Mouse (Mus musculus) liver, embryonic 13.5 days (tissue): ENCODE measurements around the gene 6030468B19Rik. TPM values are rescaled to one million over a fixed set of nuclear protein-coding genes. Genes with fewer than 3 reads are reported as not detected.

Experiments used
- ATAC-seq: fragments of 200-750 bp; cut with Nextera tagmentation; 2 replicates; pipeline ENCODE4 v1.8.0; 2017; ENCODE audit warnings: low read depth, mild to moderate bottlenecking, moderate number of reproducible peaks, moderate library complexity
- DNase-seq: peaks from one replicate; pipeline ENCODE4 v3.0.0; 2022
- H3K27ac ChIP-seq: fragments of 300-500 bp; sonication (generic); 2 replicates; pipeline ENCODE4 v1.5.1; 2015; ENCODE audit warnings: moderate library complexity, mild to moderate bottlenecking, inconsistent platforms
- H3K27me3 ChIP-seq: fragments of 300-500 bp; sonication (generic); 2 replicates; pipeline ENCODE4 v1.6.1; 2015; ENCODE audit warnings: mild to moderate bottlenecking, inconsistent platforms
- H3K36me3 ChIP-seq: fragments of 300-500 bp; sonication (generic); 2 replicates; pipeline ENCODE4 v1.6.1; 2015; ENCODE audit warnings: mild to moderate bottlenecking, inconsistent platforms
- H3K4me1 ChIP-seq: fragments of 300-500 bp; sonication (generic); replicated peaks from 2 replicates; pipeline ENCODE4 v1.6.1; 2015; ENCODE audit warnings: inconsistent platforms
- H3K4me2 ChIP-seq: fragments of 300-500 bp; sonication (generic); 2 replicates; pipeline ENCODE4 v1.6.1; 2015; ENCODE audit warnings: inconsistent platforms, mild to moderate bottlenecking, moderate library complexity
- H3K4me3 ChIP-seq: fragments of 300-500 bp; sonication (generic); replicated peaks from 2 replicates; pipeline ENCODE4 v1.5.1; 2015; ENCODE audit warnings: mild to moderate bottlenecking, inconsistent platforms
- H3K9ac ChIP-seq: fragments of 300-500 bp; sonication (generic); 2 replicates; pipeline ENCODE4 v1.6.1; 2015; ENCODE audit warnings: mild to moderate bottlenecking, inconsistent platforms
- H3K9me3 ChIP-seq: fragments of 300-500 bp; sonication (generic); replicated peaks from 2 replicates; pipeline ENCODE4 v1.6.1; 2016; ENCODE audit warnings: inconsistent platforms
- WGBS: fragments of 180-500 bp; shearing (Covaris S2); methylation state at CpG from one replicate; pipeline ENCODE4 v1.1.7; 2015; ENCODE audit not compliant: insufficient replicate concordance; 5-methylcytosine and 5-hydroxymethylcytosine counted together
- polyA plus RNA-seq: library from polyadenylated mRNA; unstranded; fragments of >200 nt; fragmentation: Nextera tagmentation; extraction: Ambion mirVana; gene quantifications from 2 replicates; pipeline ENCODE4 v1.2.1, GENCODE M21; 2015

The 6030468B19Rik gene
- polyA plus RNA-seq: 78.8 and 85.7 TPM in 2 replicates

DNA sequence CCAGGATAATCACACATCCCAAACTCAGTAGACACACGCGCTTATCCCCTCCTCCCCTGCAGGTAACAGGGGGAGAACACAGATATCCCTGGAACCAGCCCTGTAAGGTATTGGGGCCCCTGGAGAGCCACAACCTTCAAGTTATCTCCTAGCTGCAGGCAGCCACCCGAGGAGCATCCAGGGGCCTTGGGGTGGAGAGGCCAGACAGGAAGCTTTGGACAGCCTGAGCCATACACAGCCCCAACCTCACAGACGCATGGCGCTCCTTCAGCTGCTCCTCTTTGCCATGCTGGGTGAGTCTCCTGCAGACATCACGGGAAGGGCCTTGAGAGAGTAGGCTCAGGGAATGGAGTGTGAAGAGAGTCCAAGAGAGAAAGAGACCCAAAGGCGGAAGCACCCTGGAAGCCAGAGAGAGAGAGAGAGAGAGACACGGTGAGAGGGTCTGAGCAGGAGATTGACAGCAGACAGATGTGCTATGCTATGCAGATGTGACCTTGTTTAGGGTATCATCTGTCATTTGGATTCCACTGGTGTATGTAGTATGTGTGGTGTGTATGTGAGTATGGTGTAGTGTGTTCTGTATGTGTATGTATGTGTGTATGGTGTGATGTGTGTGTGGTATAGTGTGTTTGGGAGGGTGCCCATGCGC, at the start of gene 6030468B19Rik:
6030468B19Rik (plus strand) TSS at position 150 of the 649 bp plus-strand sequence.
- Histone ChIP-seq H3K9me3 (no peaks in the 10 kb centered on the region), H3K4me3 (peak within 1 kb of the TSS; percentile 80), H3K27ac (peak within 1 kb of the TSS; percentile 99), H3K4me1 (peaks cover 96% of the 10 kb centered on the region), H3K4me2 (peak within 1 kb of the TSS; percentile 81), H3K36me3 (peaks cover 37% of the 10 kb centered on the region), H3K9ac (peak within 1 kb of the TSS; percentile 95), H3K27me3 (no peaks in the 10 kb centered on the region)
- ATAC-seq (peak; percentile 94), DNase-seq (peak; percentile 90)
- WGBS: 15% methylated on average over 9 of the region's 9 CpGs

DNA sequence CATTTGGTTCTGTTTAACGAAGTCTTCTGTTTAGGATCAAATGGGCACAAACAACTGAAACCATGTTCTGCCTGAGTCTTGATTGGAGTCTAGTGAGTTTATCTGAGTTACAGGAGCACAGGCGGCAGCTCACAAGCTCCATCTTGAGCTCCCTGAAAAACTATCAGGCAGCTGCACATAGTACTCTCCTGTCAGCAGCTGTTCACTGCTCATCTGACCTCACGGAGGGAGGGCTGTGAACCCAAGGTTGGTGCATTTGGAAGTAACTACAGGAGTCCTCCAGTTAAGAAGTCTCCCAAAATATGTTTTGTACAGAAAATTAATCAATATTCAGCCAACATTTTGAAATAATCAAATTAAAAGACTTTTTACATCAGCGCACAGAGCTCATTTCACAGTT, 48.8 kb upstream of the 6030468B19Rik start:
- H3K36me3 ChIP-seq: peaks cover 86% of the 10 kb centered on the region
- 80% methylated on average over 4 of the region's 4 CpGs for WGBS

DNA sequence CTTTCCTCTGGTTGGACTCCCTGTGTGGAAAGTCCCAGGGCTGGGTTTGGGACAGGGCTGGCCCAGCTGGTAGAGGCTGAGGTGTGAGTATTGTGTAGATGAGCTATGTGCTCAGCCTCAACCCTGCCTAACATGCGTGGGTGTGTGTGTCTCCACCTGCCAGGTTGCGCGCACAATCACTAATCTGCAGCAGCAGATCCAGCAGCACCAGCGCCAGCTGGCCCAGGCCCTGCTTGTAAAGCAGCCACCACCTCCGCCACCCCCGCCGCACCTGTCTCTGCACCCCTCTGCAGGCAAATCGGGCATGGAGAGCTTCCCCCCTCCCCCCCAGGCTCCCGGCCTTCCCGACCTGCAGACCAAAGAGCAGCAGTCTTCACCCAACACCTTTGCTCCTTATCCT, 48.0 kb upstream of the 6030468B19Rik start:
- no peak for ATAC-seq
- Histone ChIP-seq H3K9me3 (no peaks in the 10 kb centered on the region), H3K27ac (no peak overlapping the region), H3K4me2 (no peak overlapping the region), H3K9ac (no peak overlapping the region), H3K4me3 (no peak overlapping the region), H3K4me1 (no peaks in the 10 kb centered on the region), H3K36me3 (peaks cover 86% of the 10 kb centered on the region), H3K27me3 (no peaks in the 10 kb centered on the region)
- 89% methylated on average over 10 of the region's 10 CpGs for WGBS
- no peak for DNase-seq

More for the DNA sequence above, 48.8 kb upstream of the 6030468B19Rik start:
- no peak overlapping the region for H3K4me3 ChIP-seq
- ATAC-seq: no peak
- no peak for DNase-seq
- no peak overlapping the region for H3K9ac ChIP-seq
- peaks cover 2% of the 10 kb centered on the region; the same call in 1 of the 2 replicates for H3K4me1 ChIP-seq
- no peak overlapping the region for H3K27ac ChIP-seq
- H3K4me2 ChIP-seq: no peak overlapping the region
- H3K9me3 ChIP-seq: no peaks in the 10 kb centered on the region
- no peaks in the 10 kb centered on the region for H3K27me3 ChIP-seq

DNA sequence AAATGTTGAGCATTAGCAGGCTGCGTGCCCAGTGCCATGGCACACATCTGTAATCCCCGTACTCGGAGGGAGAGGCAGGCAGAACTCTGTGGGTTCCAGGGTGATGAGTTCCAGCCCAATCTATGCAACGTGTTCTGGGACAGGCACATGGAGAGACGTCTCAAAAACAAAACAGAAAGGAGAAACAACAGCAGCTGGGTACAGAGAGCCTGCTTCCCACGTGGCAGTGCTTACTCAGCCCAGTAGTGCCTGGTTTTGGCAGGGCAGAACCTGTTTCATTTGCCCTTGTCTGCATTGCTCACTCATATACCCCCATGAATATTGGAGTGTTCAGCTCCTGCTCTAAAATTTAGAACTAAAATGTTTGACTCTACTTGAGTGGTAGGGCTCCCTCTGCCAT, 45.9 kb upstream of the 6030468B19Rik start:
- no peak overlapping the region for H3K9ac ChIP-seq
- 79% methylated on average over 6 of the region's 6 CpGs for WGBS
- DNase-seq (no peak), ATAC-seq (no peak)
- no peaks in the 10 kb centered on the region for H3K4me1 ChIP-seq
- no peak overlapping the region for H3K4me3 ChIP-seq
- no peak overlapping the region for H3K27ac ChIP-seq
- peaks cover 87% of the 10 kb centered on the region for H3K36me3 ChIP-seq
- H3K9me3 ChIP-seq: no peaks in the 10 kb centered on the region
- H3K4me2 ChIP-seq: no peak overlapping the region
- H3K27me3 ChIP-seq: no peaks in the 10 kb centered on the region

DNA sequence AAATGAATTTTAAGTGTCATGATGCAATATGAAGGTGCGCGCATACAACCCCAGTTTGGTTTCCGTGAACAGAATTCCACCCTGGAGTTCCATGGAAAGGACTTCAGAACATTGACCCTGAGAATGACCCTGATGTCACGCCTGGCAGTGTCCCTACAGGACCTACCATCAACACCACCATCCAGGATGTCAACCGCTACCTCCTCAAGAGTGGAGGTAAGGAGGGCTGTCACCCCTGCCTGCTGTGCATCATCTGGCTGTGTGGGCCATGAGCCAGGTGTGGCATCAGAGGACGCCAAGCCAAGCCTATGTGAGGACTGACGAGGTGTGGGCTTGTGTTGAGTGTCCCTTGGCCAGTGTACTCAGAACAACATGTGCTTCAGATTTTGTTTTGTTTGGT, 41.6 kb upstream of the 6030468B19Rik start:
- Histone ChIP-seq H3K4me2 (no peak overlapping the region), H3K36me3 (peaks cover 89% of the 10 kb centered on the region), H3K4me1 (no peaks in the 10 kb centered on the region), H3K9ac (no peak overlapping the region), H3K27me3 (no peaks in the 10 kb centered on the region), H3K9me3 (no peaks in the 10 kb centered on the region), H3K4me3 (no peak overlapping the region), H3K27ac (no peak overlapping the region)
- no peak for DNase-seq
- WGBS: 89% methylated on average over 7 of the region's 7 CpGs
- no peak for ATAC-seq

DNA sequence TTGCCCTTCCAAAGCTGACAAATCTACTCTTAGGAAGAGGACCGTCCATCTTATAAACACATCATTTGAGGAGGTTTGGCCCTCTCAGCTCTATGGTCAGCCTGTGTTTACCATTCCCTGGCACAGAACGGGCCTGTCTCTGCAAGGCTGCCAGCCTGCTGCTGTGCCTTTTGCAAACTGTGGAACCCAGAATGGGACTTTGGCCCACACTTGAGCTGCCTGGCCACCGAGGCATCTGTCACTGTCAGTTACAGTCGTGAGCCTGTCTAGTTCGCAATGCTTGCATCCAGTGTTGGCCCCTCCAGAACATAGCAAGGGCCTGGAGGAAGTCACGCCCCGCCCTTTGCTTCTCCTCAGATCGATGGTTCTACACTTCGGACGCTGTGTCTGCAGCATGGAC, 38.2 kb upstream of the 6030468B19Rik start:
- peaks cover 76% of the 10 kb centered on the region for H3K36me3 ChIP-seq
- WGBS: 89% methylated on average over 10 of the region's 10 CpGs
- no peaks in the 10 kb centered on the region for H3K9me3 ChIP-seq
- DNase-seq (no peak), ATAC-seq (no peak)
- no peak overlapping the region for H3K9ac ChIP-seq
- H3K27me3 ChIP-seq: no peaks in the 10 kb centered on the region
- H3K4me1 ChIP-seq: no peaks in the 10 kb centered on the region; the same call in 1 of the 2 replicates
- H3K27ac ChIP-seq: no peak overlapping the region
- H3K4me2 ChIP-seq: no peak overlapping the region
- no peak overlapping the region for H3K4me3 ChIP-seq

DNA sequence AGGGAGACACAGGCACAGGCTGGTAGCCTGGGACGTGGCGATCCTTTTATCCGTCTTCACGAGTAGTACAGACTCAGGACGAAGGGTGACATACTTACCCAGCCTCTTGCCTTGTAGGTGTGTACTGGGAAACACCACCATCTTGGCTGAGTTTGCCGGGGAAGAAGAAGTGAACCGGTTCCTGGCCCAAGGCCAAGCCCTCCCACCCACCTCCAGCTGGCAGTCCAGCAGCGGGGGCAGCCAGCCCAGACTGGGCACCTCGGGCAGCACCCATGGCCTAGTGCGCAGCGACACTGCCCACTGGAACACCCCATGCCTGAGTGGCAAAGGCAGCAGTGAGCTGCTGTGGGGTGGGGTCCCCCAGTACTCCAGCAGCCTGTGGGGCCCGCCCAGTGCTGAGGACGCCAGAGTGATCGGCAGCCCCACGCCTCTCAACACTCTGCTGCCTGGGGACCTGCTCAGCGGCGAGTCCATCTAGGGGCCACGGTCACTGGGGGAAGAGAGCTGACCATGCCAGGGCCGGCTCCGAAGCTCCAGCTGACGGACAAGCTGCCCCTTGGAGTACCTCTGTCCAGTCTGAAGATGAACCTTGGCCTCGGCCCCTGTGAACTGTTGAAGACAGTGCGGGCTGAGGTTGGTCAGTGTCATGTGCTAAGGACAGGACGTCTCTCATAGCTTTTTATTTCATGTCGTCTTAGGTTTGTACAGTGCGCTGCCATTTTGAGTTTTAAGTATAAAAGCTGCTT, 36.9 kb upstream of the 6030468B19Rik start:
- peaks cover 78% of the 10 kb centered on the region for H3K36me3 ChIP-seq
- ATAC-seq (no peak), DNase-seq (no peak)
- no peaks in the 10 kb centered on the region for H3K9me3 ChIP-seq
- H3K27ac ChIP-seq: no peak overlapping the region
- no peak overlapping the region for H3K4me2 ChIP-seq
- 89% methylated on average over 26 of the region's 26 CpGs for WGBS
- H3K27me3 ChIP-seq: no peaks in the 10 kb centered on the region
- H3K4me1 ChIP-seq: no peaks in the 10 kb centered on the region; the same call in none of the 2 replicates
- no peak overlapping the region for H3K9ac ChIP-seq
- H3K4me3 ChIP-seq: no peak overlapping the region

DNA sequence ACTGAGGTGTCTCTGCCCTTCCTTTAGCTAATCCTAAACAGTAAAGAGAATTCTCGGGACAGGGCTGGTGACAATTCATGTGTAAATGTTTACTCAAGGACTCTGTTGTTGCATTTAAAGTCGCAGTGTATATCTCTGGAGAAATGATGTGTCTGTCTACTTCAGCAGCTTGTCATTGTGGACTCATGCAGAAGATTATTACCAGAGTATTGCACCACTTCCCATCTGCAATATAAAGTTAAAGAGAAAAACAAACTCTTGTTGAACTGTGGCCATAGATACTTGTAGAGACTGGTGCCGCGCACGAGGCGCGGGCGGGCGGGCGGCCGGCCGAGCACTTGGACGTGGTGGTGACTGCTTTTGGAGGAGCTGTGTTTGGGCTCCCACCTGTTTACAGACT, 35.7 kb upstream of the 6030468B19Rik start:
- no peaks in the 10 kb centered on the region for H3K27me3 ChIP-seq
- no peak overlapping the region for H3K9ac ChIP-seq
- H3K27ac ChIP-seq: no peak overlapping the region
- H3K4me2 ChIP-seq: no peak overlapping the region
- H3K36me3 ChIP-seq: peaks cover 80% of the 10 kb centered on the region
- H3K4me3 ChIP-seq: no peak overlapping the region
- ATAC-seq: no peak
- WGBS: 87% methylated on average over 13 of the region's 13 CpGs
- no peaks in the 10 kb centered on the region; the same call in none of the 2 replicates for H3K4me1 ChIP-seq
- DNase-seq: no peak
- no peaks in the 10 kb centered on the region for H3K9me3 ChIP-seq

DNA sequence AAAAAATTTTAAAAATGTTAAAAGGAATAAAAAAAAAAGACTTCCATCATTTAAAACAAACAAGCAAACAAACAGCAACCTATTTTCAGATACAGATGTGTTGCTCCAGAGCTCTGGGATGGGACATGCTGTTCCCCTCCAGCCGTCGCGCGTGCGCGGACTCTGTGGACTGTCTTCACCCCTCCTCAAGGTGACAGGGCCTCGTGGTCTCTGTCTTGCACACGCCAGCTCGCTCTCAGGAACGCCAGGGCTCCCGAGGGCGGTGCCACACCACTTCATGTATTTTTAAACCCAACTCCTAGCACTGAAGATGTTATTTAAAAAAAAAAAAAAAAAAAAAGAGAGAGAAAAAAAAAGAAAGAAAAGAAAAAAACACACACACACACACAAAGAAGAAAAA, 35.2 kb upstream of the 6030468B19Rik start:
- H3K4me1 ChIP-seq: no peaks in the 10 kb centered on the region; the same call in none of the 2 replicates
- no peak overlapping the region for H3K9ac ChIP-seq
- no peak overlapping the region for H3K4me3 ChIP-seq
- H3K27ac ChIP-seq: no peak overlapping the region
- no peak for DNase-seq
- no peak for ATAC-seq
- H3K9me3 ChIP-seq: no peaks in the 10 kb centered on the region
- H3K4me2 ChIP-seq: no peak overlapping the region
- no peaks in the 10 kb centered on the region for H3K27me3 ChIP-seq
- 79% methylated on average over 12 of the region's 12 CpGs for WGBS
- peaks cover 81% of the 10 kb centered on the region for H3K36me3 ChIP-seq

DNA sequence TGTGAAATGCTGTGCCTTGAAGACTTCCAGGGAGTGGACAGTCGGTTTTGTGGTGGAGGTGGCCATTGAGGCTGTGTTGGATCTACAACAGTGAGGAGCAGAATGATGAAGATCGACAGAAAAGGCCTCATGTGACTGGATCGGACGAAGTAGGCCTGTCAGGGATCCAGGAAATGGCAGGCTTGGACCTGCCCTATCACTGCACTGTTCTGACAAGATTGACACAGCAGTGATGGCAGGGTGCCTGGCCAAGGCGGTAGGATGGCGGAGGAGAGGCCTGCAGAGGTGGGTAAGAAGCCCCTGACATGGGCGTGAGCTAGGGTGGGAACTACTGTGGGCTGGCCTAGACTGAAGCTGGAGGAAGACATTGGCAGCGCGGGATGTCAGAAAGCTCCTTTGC, 33.1 kb upstream of the 6030468B19Rik start:
- ATAC-seq (no peak), DNase-seq (no peak)
- Histone ChIP-seq H3K36me3 (peaks cover 80% of the 10 kb centered on the region), H3K4me3 (no peak overlapping the region), H3K4me1 (peaks cover 7% of the 10 kb centered on the region), H3K4me2 (no peak overlapping the region), H3K9ac (no peak overlapping the region), H3K9me3 (no peaks in the 10 kb centered on the region), H3K27ac (no peak overlapping the region), H3K27me3 (no peaks in the 10 kb centered on the region)
- 86% methylated on average over 9 of the region's 9 CpGs for WGBS

DNA sequence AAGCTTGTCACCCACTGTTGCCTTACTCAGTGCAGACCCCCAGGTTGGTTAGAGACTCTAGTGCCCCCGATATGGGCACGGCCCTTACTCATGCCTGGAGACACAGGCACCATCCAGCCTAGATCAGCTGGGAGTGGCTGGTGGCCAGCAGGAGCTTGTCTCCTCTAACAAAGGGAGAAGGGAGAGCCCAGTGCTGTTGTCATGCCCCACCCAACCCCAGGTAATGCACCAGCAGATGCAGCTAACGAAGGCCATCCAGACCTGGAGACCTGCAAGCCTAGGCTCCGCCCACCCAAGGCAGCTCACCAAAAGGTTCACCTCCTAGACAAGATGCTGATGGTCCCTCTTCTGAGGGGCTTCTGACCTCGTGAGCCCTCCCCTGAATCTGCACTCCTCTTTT, 32.1 kb upstream of the 6030468B19Rik start:
- Histone ChIP-seq H3K27ac (no peak overlapping the region), H3K4me1 (peaks cover 10% of the 10 kb centered on the region), H3K36me3 (peaks cover 80% of the 10 kb centered on the region), H3K4me3 (no peak overlapping the region), H3K9me3 (no peaks in the 10 kb centered on the region), H3K9ac (no peak overlapping the region), H3K27me3 (no peaks in the 10 kb centered on the region), H3K4me2 (no peak overlapping the region)
- ATAC-seq: no peak
- no peak for DNase-seq
- WGBS: 76% methylated on average over 5 of the region's 5 CpGs
